Mouse (Mus musculus) thymus, adult 18-20 months (tissue): Measurements from ENCODE around the gene Cep170b.

Experiments used
- DNase-seq, 2 experiments: peaks; one replicate each; pipeline ENCODE4 v3.0.0; 2022; ENCODE audit warnings: mixed read lengths in 2 of 2

Cep170b gene

GRCm38 (mm10) chr12:112764991-112765390, 44.7 kb downstream of the Cep170b start:
- no peak for DNase-seq

GRCm38 (mm10) chr12:112766586-112766985, 46.3 kb downstream of the Cep170b start:
- no peak for DNase-seq

GRCm38 (mm10) chr12:112767036-112767890, 47.0 kb downstream of the Cep170b start:
- no peak for DNase-seq

GRCm38 (mm10) chr12:112768166-112768565, 47.9 kb downstream of the Cep170b start:
- DNase-seq: no peak

- no peak for DNase-seq
Observed at GRCm38 (mm10) chr12:112769031-112769430, 48.8 kb downstream of the Cep170b start.

GRCm38 (mm10) chr12:112769751-112770150, 49.5 kb downstream of the Cep170b start:
- DNase-seq: no peak

- DNase-seq: no peak
Observed at GRCm38 (mm10) chr12:112770396-112770795, 50.1 kb downstream of the Cep170b start.

- DNase-seq: no peak
Observed at GRCm38 (mm10) chr12:112772306-112772705, 52.1 kb downstream of the Cep170b start.

GRCm38 (mm10) chr12:112773366-112773765, 53.1 kb downstream of the Cep170b start:
- no peak for DNase-seq

- DNase-seq: no peak
Observed at GRCm38 (mm10) chr12:112774026-112774425, 53.8 kb downstream of the Cep170b start.

GRCm38 (mm10) chr12:112774481-112774880, 54.2 kb downstream of the Cep170b start:
- DNase-seq: no peak

- no peak for DNase-seq
Observed at GRCm38 (mm10) chr12:112791026-112791425, 70.8 kb downstream of the Cep170b start.

GRCm38 (mm10) chr12:112793601-112794355, 73.5 kb downstream of the Cep170b start:
- no peak for DNase-seq

GRCm38 (mm10) chr12:112794356-112794816, 74.1 kb downstream of the Cep170b start:
- no peak for DNase-seq

- no peak for DNase-seq
Observed at GRCm38 (mm10) chr12:112794998-112795397, 74.7 kb downstream of the Cep170b start.

- DNase-seq: no peak
Observed at GRCm38 (mm10) chr12:112795466-112796104, 75.3 kb downstream of the Cep170b start.
